Mouse (Mus musculus) ES-Bruce4 (cell line): Measurements from ENCODE around the gene Upk1b.

Experiments
- CTCF ChIP-seq: IDR thresholded peaks from one replicate; pipeline ENCODE4 v1.8.1; 2011; ENCODE audit warnings: low read depth, low read length
- EP300 ChIP-seq: IDR thresholded peaks from 2 replicates; pipeline ENCODE4 v1.6.1; 2011; ENCODE audit warnings: low read depth, low read length; ENCODE audit not compliant: insufficient read depth
- POLR2A ChIP-seq: IDR thresholded peaks from one replicate; pipeline ENCODE4 v1.8.1; 2011; ENCODE audit warnings: low read length; ENCODE audit not compliant: insufficient read depth

DNA sequence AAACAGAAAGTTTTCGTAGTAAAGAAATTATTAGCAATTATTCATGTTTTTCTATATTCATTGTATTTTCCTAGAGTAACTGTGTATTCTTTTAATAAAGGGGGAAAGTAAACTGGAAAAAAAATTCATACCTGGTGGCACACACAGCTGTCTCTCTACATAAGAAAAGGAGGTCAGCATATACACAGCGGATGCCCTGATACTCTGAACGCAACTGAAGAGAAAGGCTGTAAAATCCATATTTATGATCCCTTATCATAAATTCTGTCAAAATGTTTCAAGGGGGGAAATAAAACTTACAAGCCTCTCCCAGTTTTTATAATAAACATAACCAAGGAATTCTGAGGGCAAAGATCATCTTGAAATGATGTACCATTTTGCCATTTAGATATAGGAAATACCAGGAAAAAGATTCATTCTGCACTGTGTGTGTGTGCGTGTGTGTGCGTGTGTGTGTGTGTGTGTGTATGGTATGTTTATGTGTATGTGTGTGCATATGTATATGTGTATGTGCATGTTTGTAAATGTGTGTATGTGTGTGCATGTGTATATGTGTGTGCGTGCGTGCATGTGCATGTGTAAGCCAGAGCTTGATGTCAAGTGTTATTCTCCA lies 19.1 kb downstream of the Upk1b start:
- TF ChIP-seq CTCF: no peak
- no peak for TF ChIP-seq POLR2A
- TF ChIP-seq EP300: no peak
